Mouse (Mus musculus) embryonic fibroblast, embryonic 13.5 days (primary cell): ENCODE data around the gene Rcsd1.

Experiments used
- CTCF ChIP-seq: IDR thresholded peaks from 2 replicates; pipeline ENCODE4 v1.5.1; 2011; ENCODE audit warnings: mild to moderate bottlenecking, control low read depth, low read length, moderate library complexity, borderline replicate concordance; ENCODE audit not compliant: insufficient read depth
- POLR2A ChIP-seq: IDR thresholded peaks from 2 replicates; pipeline ENCODE4 v1.6.1; 2011; ENCODE audit warnings: low read depth, mild to moderate bottlenecking, control low read depth, low read length, moderate library complexity

DNA sequence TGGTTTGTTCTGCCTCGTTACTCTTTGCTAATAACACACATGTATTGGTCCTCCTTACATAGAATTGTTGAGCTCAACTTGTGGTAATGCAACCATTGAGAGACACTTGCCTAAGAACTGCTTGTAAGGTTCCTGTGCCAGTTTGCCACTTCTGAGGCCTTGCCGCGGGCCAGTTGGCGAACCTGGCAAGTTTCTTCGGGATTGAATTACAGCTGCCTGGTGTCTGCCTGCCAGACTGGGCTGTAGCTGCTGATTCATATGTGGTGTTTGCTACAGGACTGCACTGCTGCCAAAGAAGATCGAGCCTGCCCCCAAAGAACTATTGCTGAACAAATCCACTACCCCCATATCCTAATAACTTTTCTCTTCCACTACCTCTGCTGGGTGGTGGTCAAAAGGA lies 44.6 kb upstream of the Rcsd1 start:
- TF ChIP-seq POLR2A = no peak
- no peak for TF ChIP-seq CTCF
